Mouse (Mus musculus): ENCODE results near the gene Gm13199. TPM values are rescaled to one million over a fixed set of nuclear protein-coding genes. Genes with fewer than 3 reads are reported as not detected.

The Gm13199 gene
- 0.98 and 0.99 TPM in 2 replicates for polyA plus RNA-seq (2015; fragmentation: Nextera tagmentation; extraction: Ambion mirVana)

GRCm38 (mm10) chr2:5862834-5863233, at the start of gene Gm13199:
Gm13199 (minus strand) TSS chr2:5862934.

GRCm38 (mm10) chr2:5894843-5895570, 32.3 kb upstream of the Gm13199 start, which contains the start of gene Sec61a2:
Sec61a2 (minus strand) TSS chr2:5895432.

GRCm38 (mm10) chr2:5844873-5845631, 17.7 kb downstream of the Gm13199 start, which contains the start of the genes Nudt5 and Cdc123:
Nudt5 (plus strand) TSS chr2:5845019.
Cdc123 (minus strand) TSS chr2:5845164.

Other genes starting within 250 kb of the Gm13199 start
- gene Camk1d, start 148.4 kb downstream of the Gm13199 start, polyA plus RNA-seq (2015; fragmentation: Nextera tagmentation; extraction: Ambion mirVana) = 2.9 and 3.1 TPM in 2 replicates
- 27.6 and 32.5 TPM in 2 replicates for gene Nudt5, start 17.9 kb downstream of the Gm13199 start, polyA plus RNA-seq (2015; fragmentation: Nextera tagmentation; extraction: Ambion mirVana)
- 171 and 192 TPM in 2 replicates for gene Cdc123, start 17.8 kb downstream of the Gm13199 start, polyA plus RNA-seq (2015; fragmentation: Nextera tagmentation; extraction: Ambion mirVana)
- 35.4 and 50.6 TPM in 2 replicates for gene Sec61a2, start 32.5 kb upstream of the Gm13199 start, polyA plus RNA-seq (2015; fragmentation: Nextera tagmentation; extraction: Ambion mirVana)
- gene Dhtkd1, start 79.9 kb upstream of the Gm13199 start, polyA plus RNA-seq (2015; fragmentation: Nextera tagmentation; extraction: Ambion mirVana) = 1.1 and 3.5 TPM in 2 replicates
- 6.1 and 7.0 TPM in 2 replicates for gene Upf2, start 88.5 kb upstream of the Gm13199 start, polyA plus RNA-seq (2015; fragmentation: Nextera tagmentation; extraction: Ambion mirVana)